Mouse (Mus musculus): ENCODE measurements around the gene Golga7b. TPM values are rescaled to one million over a fixed set of nuclear protein-coding genes. Genes with fewer than 3 reads are reported as not detected.

The Golga7b gene
- polyA plus RNA-seq, 1 experiment from 2014 or later: 0.73 TPM

DNA sequence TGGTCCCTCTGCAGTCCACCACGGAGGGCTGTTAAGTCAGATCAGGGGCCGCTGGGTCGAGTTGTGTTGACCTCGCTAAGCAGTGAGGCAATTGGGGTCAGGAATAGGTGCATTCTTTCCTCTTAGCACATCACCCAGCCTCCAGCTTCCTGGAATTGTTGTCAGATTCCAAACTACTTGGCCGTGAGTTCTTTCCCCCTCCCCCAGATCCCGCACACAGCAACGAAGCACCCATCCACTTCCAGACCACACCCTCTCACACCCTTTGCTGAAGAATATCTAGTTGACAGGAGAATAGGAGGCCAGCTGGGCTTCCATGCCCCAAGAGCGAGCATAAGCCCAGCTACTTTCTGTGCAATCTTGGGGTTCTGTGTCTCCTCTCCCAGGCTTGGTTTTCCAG lies 35.4 kb upstream of the Golga7b start:
- no peak overlapping the region for H3K4me3 ChIP-seq (ENCODE audit: low read depth, low read length)
- no peaks in the 10 kb centered on the region for H3K36me3 ChIP-seq (replicated peaks; ENCODE audit: control insufficient read depth, insufficient read depth, low read depth, low read length)
- no peak overlapping the region for H3K9ac ChIP-seq (replicated peaks; ENCODE audit: low read length)
- H3K4me1 ChIP-seq (ENCODE audit: control insufficient read depth, insufficient read depth, low read length): no peaks in the 10 kb centered on the region
- WGBS: 24% methylated on average over 8 of the region's 8 CpGs
- no peak overlapping the region for H3K27ac ChIP-seq (replicated peaks; ENCODE audit: low read depth, low read length)
- H3K9me3 ChIP-seq (replicated peaks; ENCODE audit: control insufficient read depth, low read length): no peaks in the 10 kb centered on the region
- ATAC-seq (replicated peaks; ENCODE audit: insufficient number of reproducible peaks, low FRiP score, low TSS enrichment, low read depth) (no peak), DNase-seq (ENCODE audit: low spot score) (no peak)
- H3K4me2 ChIP-seq (ENCODE audit: low read depth, low read length): no peak overlapping the region
- no peaks in the 10 kb centered on the region for H3K27me3 ChIP-seq (ENCODE audit: control insufficient read depth, insufficient read depth, low read length)

DNA sequence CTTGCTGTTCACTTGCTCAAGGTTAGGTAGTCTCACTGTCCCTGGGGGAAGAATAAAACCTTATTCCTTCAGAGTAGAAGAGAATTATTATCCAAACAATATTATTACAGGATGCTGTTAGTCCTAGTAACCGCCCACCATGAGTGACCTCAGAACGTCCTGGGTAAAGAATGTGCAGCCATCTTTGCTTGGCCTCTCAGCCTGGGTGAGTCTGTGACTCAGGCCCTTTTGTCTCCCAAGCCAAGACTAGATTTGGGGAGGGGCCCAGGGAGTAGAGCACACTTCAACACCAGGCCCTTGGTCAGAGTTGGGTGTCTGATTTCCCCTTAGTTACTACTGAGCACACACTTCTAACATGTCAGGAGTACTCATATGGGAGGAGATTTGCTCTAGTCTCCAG lies 32.8 kb upstream of the Golga7b start:
- Histone ChIP-seq H3K27me3 (ENCODE audit: control insufficient read depth, insufficient read depth, low read length) (no peaks in the 10 kb centered on the region), H3K36me3 (replicated peaks; ENCODE audit: control insufficient read depth, insufficient read depth, low read depth, low read length) (no peaks in the 10 kb centered on the region), H3K9ac (replicated peaks; ENCODE audit: low read length) (no peak overlapping the region), H3K4me2 (ENCODE audit: low read depth, low read length) (no peak overlapping the region), H3K9me3 (replicated peaks; ENCODE audit: control insufficient read depth, low read length) (no peaks in the 10 kb centered on the region), H3K27ac (replicated peaks; ENCODE audit: low read depth, low read length) (no peak overlapping the region), H3K4me1 (ENCODE audit: control insufficient read depth, insufficient read depth, low read length) (no peaks in the 10 kb centered on the region), H3K4me3 (ENCODE audit: low read depth, low read length) (no peak overlapping the region)
- 78% methylated on average over 2 of the region's 2 CpGs for WGBS
- DNase-seq (ENCODE audit: low spot score) (no peak), ATAC-seq (replicated peaks; ENCODE audit: insufficient number of reproducible peaks, low FRiP score, low TSS enrichment, low read depth) (no peak)

DNA sequence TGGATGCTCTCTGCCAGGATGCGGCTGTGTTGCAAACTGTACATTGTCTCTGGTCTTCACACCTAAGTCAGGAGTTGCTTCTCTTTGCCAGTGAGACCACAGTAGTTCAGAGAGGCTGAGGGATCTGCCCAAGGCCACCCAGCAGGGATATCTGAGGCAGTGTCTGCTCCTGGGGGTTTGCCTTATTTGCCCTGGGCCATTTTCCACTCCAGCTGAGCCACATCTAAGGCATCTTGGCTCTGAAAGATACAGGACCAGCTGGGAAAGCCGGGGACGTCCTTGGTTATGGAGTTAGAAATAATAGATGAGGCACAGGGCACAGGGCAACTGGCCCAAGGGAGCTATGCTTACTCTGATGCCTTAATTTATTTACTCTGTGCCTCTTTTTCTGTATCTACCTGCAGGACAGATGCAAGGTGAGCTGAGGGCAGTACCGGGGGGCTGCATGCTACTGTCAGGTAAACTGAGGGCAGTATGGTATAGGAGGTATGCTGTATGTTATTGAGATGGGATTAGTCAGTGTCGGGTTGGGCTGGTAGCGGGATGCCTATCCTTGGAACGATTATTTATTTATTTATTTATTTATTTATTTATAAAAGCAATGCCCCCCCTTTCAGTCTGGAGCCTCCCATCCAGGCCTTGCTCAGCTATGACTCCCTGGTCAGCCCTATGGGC lies 30.5 kb upstream of the Golga7b start:
- H3K27me3 ChIP-seq (ENCODE audit: control insufficient read depth, insufficient read depth, low read length): no peaks in the 10 kb centered on the region
- 69% methylated on average over 7 of the region's 7 CpGs for WGBS
- H3K27ac ChIP-seq (replicated peaks; ENCODE audit: low read depth, low read length): no peak overlapping the region
- no peaks in the 10 kb centered on the region for H3K36me3 ChIP-seq (replicated peaks; ENCODE audit: control insufficient read depth, insufficient read depth, low read depth, low read length)
- H3K4me1 ChIP-seq (ENCODE audit: control insufficient read depth, insufficient read depth, low read length): no peaks in the 10 kb centered on the region
- H3K4me3 ChIP-seq (ENCODE audit: low read depth, low read length): no peak overlapping the region
- no peak overlapping the region for H3K9ac ChIP-seq (replicated peaks; ENCODE audit: low read length)
- ATAC-seq (replicated peaks; ENCODE audit: insufficient number of reproducible peaks, low FRiP score, low TSS enrichment, low read depth) (no peak), DNase-seq (ENCODE audit: low spot score) (no peak)
- no peak overlapping the region for H3K4me2 ChIP-seq (ENCODE audit: low read depth, low read length)
- no peaks in the 10 kb centered on the region for H3K9me3 ChIP-seq (replicated peaks; ENCODE audit: control insufficient read depth, low read length)

DNA sequence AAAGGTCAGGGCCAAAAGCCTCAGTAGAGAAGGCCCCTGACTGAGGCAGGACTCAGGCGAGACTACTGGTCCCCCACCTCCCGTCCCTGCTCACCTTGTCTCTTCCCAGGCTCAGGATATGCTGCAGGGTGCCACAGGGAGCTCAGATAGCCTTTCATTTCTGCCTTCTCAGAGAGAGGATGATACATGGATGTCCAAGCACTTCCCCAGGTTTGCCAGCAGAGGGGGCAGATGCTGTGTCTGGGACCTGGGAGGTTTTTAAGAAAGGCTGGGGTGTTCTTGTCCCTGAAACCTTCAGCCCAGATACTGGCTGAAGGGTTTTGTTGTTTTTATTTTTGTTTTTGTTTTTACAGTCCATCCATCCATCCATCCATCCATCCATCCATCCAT lies 30.0 kb upstream of the Golga7b start:
- Histone ChIP-seq H3K4me2 (ENCODE audit: low read depth, low read length) (no peak overlapping the region), H3K9ac (replicated peaks; ENCODE audit: low read length) (no peak overlapping the region), H3K36me3 (replicated peaks; ENCODE audit: control insufficient read depth, insufficient read depth, low read depth, low read length) (no peaks in the 10 kb centered on the region), H3K4me3 (ENCODE audit: low read depth, low read length) (no peak overlapping the region), H3K4me1 (ENCODE audit: control insufficient read depth, insufficient read depth, low read length) (no peaks in the 10 kb centered on the region), H3K27ac (replicated peaks; ENCODE audit: low read depth, low read length) (no peak overlapping the region), H3K27me3 (ENCODE audit: control insufficient read depth, insufficient read depth, low read length) (no peaks in the 10 kb centered on the region), H3K9me3 (replicated peaks; ENCODE audit: control insufficient read depth, low read length) (no peaks in the 10 kb centered on the region)
- ATAC-seq (replicated peaks; ENCODE audit: insufficient number of reproducible peaks, low FRiP score, low TSS enrichment, low read depth) (no peak), DNase-seq (ENCODE audit: low spot score) (peak; percentile 33)
- WGBS: 30% methylated on average over 2 of the region's 2 CpGs

DNA sequence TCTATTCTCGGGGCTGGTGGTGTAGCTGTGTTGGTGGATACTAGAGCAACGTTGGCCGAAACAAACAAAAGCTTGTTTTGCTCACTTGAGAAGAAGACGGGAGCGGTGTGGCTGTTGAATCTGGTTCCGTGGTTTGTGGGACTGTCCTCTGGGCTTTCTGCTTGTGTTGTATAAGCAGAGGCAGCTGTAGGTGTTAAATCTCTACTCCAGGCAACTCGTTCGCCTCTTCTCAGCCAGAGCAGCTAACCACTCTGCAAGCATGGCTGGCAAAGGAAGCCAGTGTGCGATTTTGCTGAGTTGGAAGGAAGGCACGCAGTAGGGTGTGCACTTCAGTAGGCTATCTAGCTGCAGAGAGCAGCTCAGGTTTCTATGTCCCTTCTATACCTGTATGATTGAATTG lies 20.9 kb upstream of the Golga7b start:
- no peaks in the 10 kb centered on the region for H3K9me3 ChIP-seq (replicated peaks; ENCODE audit: control insufficient read depth, low read length)
- no peaks in the 10 kb centered on the region for H3K27me3 ChIP-seq (ENCODE audit: control insufficient read depth, insufficient read depth, low read length)
- H3K4me3 ChIP-seq (ENCODE audit: low read depth, low read length): no peak overlapping the region
- no peak overlapping the region for H3K9ac ChIP-seq (replicated peaks; ENCODE audit: low read length)
- no peaks in the 10 kb centered on the region for H3K36me3 ChIP-seq (replicated peaks; ENCODE audit: control insufficient read depth, insufficient read depth, low read depth, low read length)
- H3K27ac ChIP-seq (replicated peaks; ENCODE audit: low read depth, low read length): no peak overlapping the region
- DNase-seq (ENCODE audit: low spot score) (no peak), ATAC-seq (replicated peaks; ENCODE audit: insufficient number of reproducible peaks, low FRiP score, low TSS enrichment, low read depth) (no peak)
- 81% methylated on average over 10 of the region's 10 CpGs for WGBS
- no peak overlapping the region for H3K4me2 ChIP-seq (ENCODE audit: low read depth, low read length)
- no peaks in the 10 kb centered on the region for H3K4me1 ChIP-seq (ENCODE audit: control insufficient read depth, insufficient read depth, low read length)

DNA sequence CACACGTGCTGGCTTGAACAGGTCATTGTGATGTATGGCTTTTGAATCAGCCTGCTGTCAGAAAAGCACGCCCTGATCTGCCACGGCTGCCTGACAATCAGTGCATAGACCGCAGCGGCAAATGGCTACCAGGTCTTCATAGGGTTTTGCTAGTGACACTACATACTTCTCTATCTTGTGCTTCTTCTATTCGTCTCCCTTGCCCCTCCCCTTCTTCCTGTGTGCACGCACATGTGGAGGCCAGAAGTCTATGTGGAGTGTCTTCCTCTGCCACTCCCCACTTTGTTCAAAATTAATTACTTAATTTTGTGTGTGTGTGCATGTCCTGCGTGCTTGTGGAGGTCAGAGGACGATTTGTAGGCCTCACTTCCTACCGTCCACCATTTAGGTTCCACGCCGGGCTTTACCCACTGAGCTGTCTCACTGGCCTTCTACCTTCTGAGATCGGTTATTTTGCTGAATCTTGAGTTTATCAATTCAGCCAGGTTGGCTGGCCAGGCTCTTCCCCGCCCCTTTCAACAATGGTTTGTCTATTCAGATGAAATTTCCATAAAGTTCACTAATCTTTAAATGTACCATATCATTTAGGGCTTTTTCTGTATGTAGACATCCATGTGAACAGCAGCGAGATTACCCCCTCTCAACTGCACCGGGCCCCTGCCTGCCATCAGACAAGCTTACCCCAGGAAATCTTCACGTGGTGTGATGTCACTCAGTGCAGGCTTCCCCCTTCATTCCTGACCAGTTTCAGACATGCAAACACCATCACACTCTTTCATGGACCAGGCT lies 17.7 kb upstream of the Golga7b start:
- ATAC-seq (replicated peaks; ENCODE audit: insufficient number of reproducible peaks, low FRiP score, low TSS enrichment, low read depth): no peak

DNA sequence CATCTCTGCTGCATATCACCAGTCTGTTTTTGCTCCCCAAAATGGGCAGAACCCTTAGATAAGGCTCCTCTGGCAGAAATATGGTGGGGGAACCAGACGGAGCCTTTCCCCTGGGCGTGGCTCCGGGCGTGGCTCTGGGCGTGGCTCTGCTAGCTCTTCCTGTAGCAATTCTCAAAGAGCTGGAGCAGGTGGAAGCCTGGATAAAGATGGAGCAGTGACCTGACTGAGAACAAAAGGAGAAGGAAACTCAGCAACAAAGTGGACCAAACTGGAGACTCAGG lies 17.1 kb upstream of the Golga7b start:
- Histone ChIP-seq H3K9me3 (replicated peaks; ENCODE audit: control insufficient read depth, low read length) (no peaks in the 10 kb centered on the region), H3K4me3 (ENCODE audit: low read depth, low read length) (no peak overlapping the region), H3K36me3 (replicated peaks; ENCODE audit: control insufficient read depth, insufficient read depth, low read depth, low read length) (no peaks in the 10 kb centered on the region), H3K4me2 (ENCODE audit: low read depth, low read length) (no peak overlapping the region), H3K4me1 (ENCODE audit: control insufficient read depth, insufficient read depth, low read length) (no peaks in the 10 kb centered on the region), H3K27ac (replicated peaks; ENCODE audit: low read depth, low read length) (no peak overlapping the region), H3K9ac (replicated peaks; ENCODE audit: low read length) (no peak overlapping the region), H3K27me3 (ENCODE audit: control insufficient read depth, insufficient read depth, low read length) (no peaks in the 10 kb centered on the region)
- DNase-seq (ENCODE audit: low spot score): no peak
- WGBS: 70% methylated on average over 5 of the region's 5 CpGs
- no peak for ATAC-seq (replicated peaks; ENCODE audit: insufficient number of reproducible peaks, low FRiP score, low TSS enrichment, low read depth)

More for the DNA sequence above, 17.7 kb upstream of the Golga7b start:
- H3K4me2 ChIP-seq (ENCODE audit: low read depth, low read length): no peak overlapping the region
- H3K9me3 ChIP-seq (replicated peaks; ENCODE audit: control insufficient read depth, low read length): no peaks in the 10 kb centered on the region
- no peak for DNase-seq (ENCODE audit: low spot score)
- no peaks in the 10 kb centered on the region for H3K27me3 ChIP-seq (ENCODE audit: control insufficient read depth, insufficient read depth, low read length)
- no peak overlapping the region for H3K27ac ChIP-seq (replicated peaks; ENCODE audit: low read depth, low read length)
- H3K36me3 ChIP-seq (replicated peaks; ENCODE audit: control insufficient read depth, insufficient read depth, low read depth, low read length): no peaks in the 10 kb centered on the region
- no peak overlapping the region for H3K9ac ChIP-seq (replicated peaks; ENCODE audit: low read length)
- no peak overlapping the region for H3K4me3 ChIP-seq (ENCODE audit: low read depth, low read length)
- 81% methylated on average over 17 of the region's 17 CpGs for WGBS
- no peaks in the 10 kb centered on the region for H3K4me1 ChIP-seq (ENCODE audit: control insufficient read depth, insufficient read depth, low read length)

DNA sequence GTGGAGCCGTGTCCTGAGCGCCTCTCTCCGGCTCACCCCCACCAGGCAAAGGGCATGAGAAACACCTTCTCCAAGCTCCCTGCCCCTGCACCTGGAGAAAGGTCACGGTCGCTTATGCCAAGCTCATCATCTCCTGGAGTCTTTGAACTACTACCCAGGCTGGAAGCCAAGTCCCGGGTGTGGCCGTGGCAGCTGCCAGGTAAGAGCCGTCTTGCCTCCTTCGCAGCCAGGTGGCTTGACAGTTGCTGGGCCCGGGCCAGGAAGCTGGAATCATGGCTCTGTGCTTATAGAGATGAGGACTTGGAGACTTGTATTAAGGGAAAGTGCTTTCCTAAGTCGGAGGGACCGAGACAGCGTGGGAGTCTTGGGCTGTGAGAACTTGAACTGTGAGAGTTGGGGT lies 16.4 kb upstream of the Golga7b start:
- ATAC-seq (replicated peaks; ENCODE audit: insufficient number of reproducible peaks, low FRiP score, low TSS enrichment, low read depth) (no peak), DNase-seq (ENCODE audit: low spot score) (no peak)
- no peak overlapping the region for H3K4me3 ChIP-seq (ENCODE audit: low read depth, low read length)
- no peaks in the 10 kb centered on the region for H3K36me3 ChIP-seq (replicated peaks; ENCODE audit: control insufficient read depth, insufficient read depth, low read depth, low read length)
- H3K4me2 ChIP-seq (ENCODE audit: low read depth, low read length): no peak overlapping the region
- no peaks in the 10 kb centered on the region for H3K4me1 ChIP-seq (ENCODE audit: control insufficient read depth, insufficient read depth, low read length)
- H3K9ac ChIP-seq (replicated peaks; ENCODE audit: low read length): no peak overlapping the region
- no peaks in the 10 kb centered on the region for H3K9me3 ChIP-seq (replicated peaks; ENCODE audit: control insufficient read depth, low read length)
- H3K27me3 ChIP-seq (ENCODE audit: control insufficient read depth, insufficient read depth, low read length): no peaks in the 10 kb centered on the region
- 90% methylated on average over 13 of the region's 13 CpGs for WGBS
- H3K27ac ChIP-seq (replicated peaks; ENCODE audit: low read depth, low read length): no peak overlapping the region
